Mouse (Mus musculus) embryonic facial prominence, embryonic 11.5 days (tissue): ENCODE results near the gene Miga2. TPM values are rescaled to one million over a fixed set of nuclear protein-coding genes. Genes with fewer than 3 reads are reported as not detected.

Experiments
- ATAC-seq: fragments of 200-750 bp; cut with Nextera tagmentation; replicated peaks from 2 replicates; pipeline ENCODE4 v1.8.0; 2017; ENCODE audit warnings: low read depth; ENCODE audit not compliant: insufficient number of reproducible peaks, low FRiP score, low TSS enrichment
- DNase-seq: peaks from one replicate; pipeline ENCODE4 v3.0.0-alpha.2; 2015; ENCODE audit warnings: low spot score
- H3K27ac ChIP-seq: fragments of 300-500 bp; sonication (generic); replicated peaks from 2 replicates; pipeline ENCODE4 v1.5.1; 2014; ENCODE audit warnings: mild to moderate bottlenecking, low read depth, low read length, control low read depth
- H3K27me3 ChIP-seq: fragments of 300-500 bp; sonication (generic); 2 replicates; pipeline ENCODE4 v1.6.1; 2014; ENCODE audit warnings: mild to moderate bottlenecking, low read length, moderate library complexity, mixed read lengths; ENCODE audit not compliant: control insufficient read depth, insufficient read depth
- H3K36me3 ChIP-seq: fragments of 300-500 bp; sonication (generic); replicated peaks from 2 replicates; pipeline ENCODE4 v1.6.1; 2014; ENCODE audit warnings: low read depth, mild to moderate bottlenecking, low read length, moderate library complexity, mixed read lengths; ENCODE audit not compliant: control insufficient read depth, insufficient read depth
- H3K4me1 ChIP-seq: fragments of 300-500 bp; sonication (generic); 2 replicates; pipeline ENCODE4 v1.6.1; 2014; ENCODE audit warnings: low read length, mixed read lengths; ENCODE audit not compliant: control insufficient read depth, insufficient read depth
- H3K4me2 ChIP-seq: fragments of 300-500 bp; sonication (generic); 2 replicates; pipeline ENCODE4 v1.6.1; 2014; ENCODE audit warnings: low read depth, mild to moderate bottlenecking, control low read depth, low read length, moderate library complexity
- H3K4me3 ChIP-seq: fragments of 300-500 bp; sonication (generic); 2 replicates; pipeline ENCODE4 v1.5.1; 2014; ENCODE audit warnings: low read depth, low read length, control low read depth
- H3K9ac ChIP-seq: fragments of 300-500 bp; sonication (generic); replicated peaks from 2 replicates; pipeline ENCODE4 v1.6.1; 2014; ENCODE audit warnings: mild to moderate bottlenecking, control low read depth, low read length
- H3K9me3 ChIP-seq: fragments of 300-500 bp; sonication (generic); replicated peaks from 2 replicates; pipeline ENCODE4 v1.6.1; 2016; ENCODE audit warnings: mild to moderate bottlenecking, low read length, inconsistent platforms, mixed read lengths; ENCODE audit not compliant: control insufficient read depth
- WGBS: fragments of 180-500 bp; shearing (Covaris S2); extraction: QIAGEN DNeasy Blood & Tissue Kit; methylation state at CpG from one replicate; pipeline ENCODE4 v1.1.7; 2014; 5-methylcytosine and 5-hydroxymethylcytosine counted together
- polyA plus RNA-seq: library from polyadenylated mRNA; unstranded; fragments of >200 nt; fragmentation: Nextera tagmentation; extraction: Ambion mirVana; gene quantifications from 2 replicates; pipeline ENCODE4 v1.2.1, GENCODE M21; 2014

Gene Miga2
- polyA plus RNA-seq, 1 experiment from 2014 or later, result 15.6 TPM

DNA sequence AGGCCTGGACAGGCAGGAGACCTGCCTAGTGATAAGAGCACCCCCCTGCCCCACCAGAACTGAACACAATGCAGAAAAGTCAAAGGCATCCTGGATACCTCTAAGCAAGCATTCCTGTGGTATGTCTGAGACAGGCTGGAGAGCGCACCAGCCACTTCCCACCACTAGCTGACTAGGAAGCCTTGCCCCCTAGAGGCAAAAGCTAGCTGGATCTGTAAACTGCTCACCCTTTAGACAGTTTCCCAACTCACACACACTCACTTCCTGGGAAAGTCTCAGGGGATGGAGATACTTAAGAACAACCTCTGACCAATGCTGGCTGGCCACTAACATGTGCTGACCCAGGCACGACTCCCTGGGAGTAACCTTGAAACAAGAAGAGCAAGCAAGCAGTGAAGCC is 12.9 kb upstream of the Miga2 start:
- Histone ChIP-seq H3K4me3 (no peak overlapping the region), H3K9me3 (no peaks in the 10 kb centered on the region), H3K4me1 (no peaks in the 10 kb centered on the region), H3K27me3 (no peaks in the 10 kb centered on the region), H3K9ac (no peak overlapping the region), H3K4me2 (no peak overlapping the region), H3K27ac (no peak overlapping the region), H3K36me3 (peaks cover 5% of the 10 kb centered on the region)
- ATAC-seq, result no peak
- peak; percentile 25 for DNase-seq
- WGBS, result 73% methylated on average over 2 of the region's 2 CpGs

DNA sequence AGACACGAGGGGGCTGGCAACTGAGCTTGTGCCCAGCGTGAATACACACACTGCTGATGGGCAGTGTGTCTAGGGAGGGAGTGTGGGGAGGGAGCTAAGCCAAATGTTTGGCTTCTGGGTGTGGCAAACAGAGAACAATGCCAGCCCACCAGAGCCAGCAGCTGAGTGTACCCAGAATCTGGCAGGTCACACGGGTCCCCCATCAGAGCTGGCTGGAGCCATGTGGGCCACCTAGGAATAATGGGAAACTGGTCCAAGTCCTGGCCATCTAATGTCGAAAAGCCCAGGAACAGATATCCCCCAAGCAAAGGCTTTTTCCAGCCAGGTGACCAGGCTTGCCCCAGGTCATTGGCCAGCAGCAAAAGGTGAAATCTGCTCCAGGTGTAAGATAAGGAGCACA is 8.2 kb upstream of the Miga2 start:
- ATAC-seq (no peak), DNase-seq (no peak)
- 65% methylated on average over 4 of the region's 4 CpGs for WGBS
- Histone ChIP-seq H3K9ac (no peak overlapping the region), H3K27ac (no peak overlapping the region), H3K4me3 (no peak overlapping the region), H3K27me3 (no peaks in the 10 kb centered on the region), H3K9me3 (no peaks in the 10 kb centered on the region), H3K36me3 (no peaks in the 10 kb centered on the region; the same call in 1 of the 2 replicates), H3K4me2 (no peak overlapping the region), H3K4me1 (peaks cover 10% of the 10 kb centered on the region; the same call in 1 of the 2 replicates)

DNA sequence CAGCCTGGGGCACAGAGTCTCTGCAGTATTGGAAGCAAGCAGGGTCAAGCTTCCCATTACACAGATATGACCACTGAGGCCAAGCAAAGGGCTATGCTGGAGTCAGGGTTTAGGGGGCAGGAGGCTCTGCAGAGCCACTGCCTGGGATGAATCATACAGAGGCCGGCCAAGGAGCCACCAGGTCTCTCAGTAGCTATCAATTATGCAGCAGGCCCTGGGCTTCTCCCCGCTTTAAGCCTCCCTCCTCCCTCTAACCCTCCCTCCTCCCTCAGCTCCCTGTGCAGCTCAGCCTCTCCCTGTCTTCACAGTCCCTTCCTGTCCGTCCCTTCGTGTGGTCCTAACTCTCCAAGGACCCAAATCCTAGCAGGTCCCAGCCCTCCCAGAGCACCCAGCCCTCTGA is 7.8 kb upstream of the Miga2 start:
- Histone ChIP-seq H3K27me3 (no peaks in the 10 kb centered on the region), H3K27ac (no peak overlapping the region), H3K4me3 (no peak overlapping the region), H3K4me1 (peaks cover 10% of the 10 kb centered on the region; the same call in 1 of the 2 replicates), H3K9me3 (no peaks in the 10 kb centered on the region), H3K36me3 (no peaks in the 10 kb centered on the region; the same call in 1 of the 2 replicates), H3K9ac (no peak overlapping the region), H3K4me2 (no peak overlapping the region)
- 58% methylated on average over 4 of the region's 4 CpGs for WGBS
- ATAC-seq (no peak), DNase-seq (no peak)

DNA sequence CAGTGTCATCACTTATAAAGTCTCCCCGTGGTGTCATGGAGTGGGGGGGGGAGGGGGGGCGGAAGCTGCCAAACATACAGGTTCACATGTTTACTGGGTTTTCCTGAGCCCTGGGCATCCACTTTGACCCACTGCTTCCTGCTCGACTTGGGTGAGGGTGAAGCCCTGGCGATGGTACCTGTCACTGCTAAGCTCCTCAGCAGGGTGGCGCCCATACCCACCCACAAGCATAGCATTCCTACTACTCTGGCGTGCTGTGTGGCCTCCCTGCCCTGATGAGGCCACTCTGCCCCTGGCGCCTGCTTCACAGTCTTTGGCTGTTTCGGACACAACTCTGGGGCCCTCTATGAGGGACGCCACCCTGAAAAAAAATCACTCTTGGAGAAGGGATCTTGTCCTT is 7.1 kb upstream of the Miga2 start:
- Histone ChIP-seq H3K4me2 (no peak overlapping the region), H3K9me3 (no peaks in the 10 kb centered on the region), H3K27me3 (no peaks in the 10 kb centered on the region), H3K4me1 (peaks cover 10% of the 10 kb centered on the region; the same call in 1 of the 2 replicates), H3K9ac (no peak overlapping the region), H3K36me3 (no peaks in the 10 kb centered on the region; the same call in 1 of the 2 replicates), H3K4me3 (no peak overlapping the region), H3K27ac (no peak overlapping the region)
- no peak for DNase-seq
- no peak for ATAC-seq
- 64% methylated on average over 9 of the region's 9 CpGs for WGBS

DNA sequence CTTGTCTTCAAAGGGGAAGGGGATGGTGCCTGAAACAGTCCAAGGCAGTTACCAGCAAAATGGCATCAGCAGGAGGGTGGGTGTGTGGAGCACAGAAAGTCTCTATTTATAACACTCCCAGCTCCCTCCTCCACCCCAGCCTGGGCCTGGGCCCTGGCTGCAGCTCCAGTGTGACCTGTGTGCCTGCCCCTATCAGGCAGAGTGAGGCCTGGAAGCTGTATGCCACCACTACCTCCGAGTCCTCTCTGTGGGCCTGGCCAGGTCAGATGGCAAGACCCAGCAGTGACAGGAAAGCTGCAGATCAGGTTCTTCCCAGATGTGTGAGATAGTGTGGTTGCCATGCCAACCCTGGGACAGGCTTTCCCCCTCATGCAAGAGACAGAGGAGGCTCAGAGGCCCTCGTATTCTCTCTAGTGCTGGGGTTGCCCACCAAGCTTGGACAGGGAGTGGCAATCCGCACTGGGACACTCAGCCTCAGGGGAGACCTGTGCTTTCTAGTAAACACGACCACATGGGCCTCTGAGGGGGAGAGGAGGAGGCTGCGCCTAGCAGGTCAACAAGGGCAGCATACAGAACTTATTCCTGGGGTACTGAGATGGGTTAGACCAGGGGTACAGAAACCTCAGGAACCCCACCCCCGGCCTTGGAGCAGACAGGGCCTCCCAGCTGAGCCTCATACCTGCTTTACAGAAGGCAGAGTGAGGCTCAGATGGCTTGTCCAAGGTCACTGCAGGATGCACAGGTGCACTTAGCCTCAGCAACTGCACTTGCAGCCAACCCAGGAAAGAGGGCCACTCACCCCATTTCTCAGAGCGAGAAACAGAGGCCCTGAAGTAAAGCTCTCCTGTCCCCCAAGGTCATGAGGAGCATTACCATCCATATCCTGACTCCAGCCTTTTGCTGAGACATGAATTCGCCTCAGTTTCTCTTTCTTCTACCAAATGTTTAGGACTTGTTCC is 6.2 kb upstream of the Miga2 start:
- Histone ChIP-seq H3K9ac (peak overlapping the region; percentile 18), H3K4me2 (peak overlapping the region; percentile 87), H3K27me3 (no peaks in the 10 kb centered on the region), H3K27ac (no peak overlapping the region), H3K4me1 (peaks cover 10% of the 10 kb centered on the region; the same call in 1 of the 2 replicates), H3K36me3 (no peaks in the 10 kb centered on the region), H3K9me3 (no peaks in the 10 kb centered on the region), H3K4me3 (peak overlapping the region; percentile 75)
- 50% methylated on average over 8 of the region's 8 CpGs for WGBS
- DNase-seq, result peak; percentile 38
- no peak for ATAC-seq

DNA sequence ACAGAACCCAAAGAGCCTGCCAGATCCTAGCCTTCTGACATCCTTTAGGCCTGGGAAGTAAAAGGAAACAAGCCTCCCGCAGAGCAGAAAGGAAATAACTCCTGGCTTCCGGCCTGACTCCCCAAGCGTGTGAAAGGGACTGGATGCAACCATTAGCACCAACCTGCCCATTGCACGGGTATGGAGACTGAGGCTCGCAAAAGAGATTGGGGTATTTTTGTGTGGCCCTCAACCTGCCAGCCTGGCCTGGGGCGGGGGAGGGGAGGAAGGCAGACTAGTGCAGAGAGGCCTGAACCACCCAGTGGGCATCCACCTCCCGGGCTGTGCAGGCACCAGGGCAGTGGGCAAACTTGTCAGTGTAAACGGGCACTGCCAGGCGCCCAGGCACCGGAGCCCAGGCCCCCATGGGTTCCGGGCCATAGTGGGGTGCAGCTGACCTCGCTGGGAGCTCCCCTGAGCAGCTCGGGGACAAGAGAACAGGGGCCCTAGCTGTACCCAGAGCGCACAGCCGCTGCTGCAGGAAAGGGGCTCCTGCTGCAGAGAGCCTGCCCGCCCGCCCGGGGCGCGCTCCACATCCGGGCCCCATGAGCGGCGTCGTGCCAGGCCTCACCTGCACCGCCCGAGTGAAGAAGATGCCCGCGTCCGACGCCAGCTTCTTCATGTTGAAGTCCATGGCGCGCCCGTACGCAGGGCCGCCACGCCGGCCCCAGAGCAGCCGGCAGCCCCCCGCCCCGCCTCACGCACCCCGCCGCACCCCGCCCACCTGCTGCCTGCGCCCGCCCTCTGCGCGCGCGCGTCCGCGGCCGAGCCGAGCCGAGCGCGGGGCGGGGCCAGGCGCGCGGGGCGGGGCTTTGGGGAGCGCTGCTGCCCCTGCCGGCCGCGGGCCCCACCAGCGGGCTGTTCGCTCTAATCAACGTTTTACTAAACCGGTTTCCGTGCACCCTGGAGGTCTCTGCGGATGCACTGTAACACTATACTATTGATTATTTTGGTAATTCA is 5.2 kb upstream of the Miga2 start, which contains the start of gene Sh3glb2:
Gene Sh3glb2, minus strand, starts transcription at position 805 of the 999 bp plus-strand sequence.
- H3K36me3 ChIP-seq, result no peaks in the 10 kb centered on the region
- H3K27ac ChIP-seq, result no peak within 1 kb of the TSS
- WGBS, result 3% methylated on average over 71 of the region's 73 CpGs
- no peaks in the 10 kb centered on the region for H3K9me3 ChIP-seq
- peak; percentile 49 for ATAC-seq
- peak within 1 kb of the TSS; percentile 87 for H3K4me2 ChIP-seq
- peak within 1 kb of the TSS; percentile 75 for H3K4me3 ChIP-seq
- H3K27me3 ChIP-seq, result no peaks in the 10 kb centered on the region
- peak within 1 kb of the TSS; percentile 85 for H3K9ac ChIP-seq
- DNase-seq, result peak; percentile 94
- H3K4me1 ChIP-seq, result peaks cover 10% of the 10 kb centered on the region; the same call in 1 of the 2 replicates

DNA sequence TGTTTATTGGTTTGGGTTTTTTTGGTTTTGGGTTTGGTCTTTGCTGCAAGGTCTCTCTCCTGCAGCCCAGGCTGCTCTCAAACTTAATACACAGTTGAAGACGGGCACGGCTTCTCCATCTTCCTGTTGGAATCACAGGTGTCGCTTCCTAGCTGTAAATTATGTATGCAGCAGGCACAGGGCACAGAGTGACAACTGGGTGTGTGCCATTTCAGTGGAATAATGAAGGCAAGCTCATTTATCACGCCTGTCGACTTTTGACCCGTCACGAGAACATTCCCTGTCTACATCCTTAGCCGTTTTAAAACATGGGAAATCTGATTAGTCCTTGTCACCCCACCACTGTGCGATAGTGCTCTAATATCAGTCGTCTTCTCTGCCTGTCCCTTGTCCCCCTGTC is 3.4 kb upstream of the Miga2 start:
- Histone ChIP-seq H3K4me3 (no peak overlapping the region), H3K4me2 (no peak overlapping the region), H3K36me3 (no peaks in the 10 kb centered on the region), H3K27me3 (no peaks in the 10 kb centered on the region), H3K27ac (no peak overlapping the region), H3K9me3 (no peaks in the 10 kb centered on the region), H3K4me1 (peaks cover 10% of the 10 kb centered on the region; the same call in 1 of the 2 replicates), H3K9ac (no peak overlapping the region)
- ATAC-seq (no peak), DNase-seq (no peak)
- WGBS, result 77% methylated on average over 10 of the region's 10 CpGs
